Mouse (Mus musculus) myocyte (in vitro differentiated cells): ENCODE results near the gene Tmed9. TPM values are rescaled to one million over a fixed set of nuclear protein-coding genes. Genes with fewer than 3 reads are reported as not detected.
"Not testable (repeated sequence)": the region's sequence is repeated elsewhere in the genome, so short reads cannot be mapped to it uniquely, and the experiment has no call there.

Experiments
- H3K27me3 ChIP-seq: one replicate; pipeline ENCODE4 v1.6.1; 2011; ENCODE audit not compliant: control insufficient read depth, insufficient read depth, insufficient read length
- H3K36me3 ChIP-seq: one replicate; pipeline ENCODE4 v1.6.1; 2011; ENCODE audit not compliant: control insufficient read depth, insufficient read depth
- H3K4me2 ChIP-seq: one replicate; pipeline ENCODE4 v1.6.1; 2011; ENCODE audit warnings: low read depth, control low read depth
- H3K4me3 ChIP-seq: one replicate; pipeline ENCODE4 v1.5.1; 2011; ENCODE audit warnings: mild to moderate bottlenecking, control low read depth, moderate library complexity
- H3K79me2 ChIP-seq: one replicate; pipeline ENCODE4 v1.6.1; 2011; ENCODE audit not compliant: control insufficient read depth, insufficient read depth
- H3ac ChIP-seq: one replicate; pipeline ENCODE4 v1.6.1; 2011; ENCODE audit not compliant: control insufficient read depth, insufficient read length
- CEBPB ChIP-seq: IDR thresholded peaks from 2 replicates; pipeline ENCODE4 v1.6.1; 2011; ENCODE audit warnings: mild to moderate bottlenecking, moderate library complexity; ENCODE audit not compliant: poor library complexity, insufficient read depth, severe bottlenecking
- E2F4 ChIP-seq: IDR thresholded peaks from one replicate; pipeline ENCODE4 v1.6.1; 2011; ENCODE audit warnings: mild to moderate bottlenecking, control low read depth, moderate library complexity; ENCODE audit not compliant: insufficient read depth
- MAX ChIP-seq: IDR thresholded peaks from one replicate; pipeline ENCODE4 v1.6.1; 2011; ENCODE audit warnings: low read depth, mild to moderate bottlenecking, control low read depth
- MYOD1 ChIP-seq, 3 experiments: IDR thresholded peaks; one replicate each; pipeline ENCODE4 v1.6.1; 2011; ENCODE audit warnings: control low read depth in 2 of 3, low read depth in 2 of 3, mild to moderate bottlenecking in 2 of 3, moderate library complexity in 1 of 3; ENCODE audit not compliant: insufficient read length in 2 of 3, control insufficient read depth in 1 of 3
- MYOG ChIP-seq, 3 experiments: IDR thresholded peaks; one replicate each; pipeline ENCODE4 v1.6.1; 2011; ENCODE audit warnings: control low read depth in 2 of 3, low read depth in 2 of 3, mild to moderate bottlenecking in 2 of 3; ENCODE audit not compliant: insufficient read length in 2 of 3, control insufficient read depth in 1 of 3, insufficient read depth in 1 of 3
- POLR2A ChIP-seq: IDR thresholded peaks from one replicate; pipeline ENCODE4 v1.6.1; 2011; ENCODE audit warnings: low read depth, mild to moderate bottlenecking, control low read depth, moderate library complexity; ENCODE audit not compliant: insufficient read length
- POLR2AphosphoS2 ChIP-seq: IDR thresholded peaks from one replicate; pipeline ENCODE4 v1.6.1; 2011; ENCODE audit warnings: low read depth, control low read depth; ENCODE audit not compliant: insufficient read length
- REST ChIP-seq: IDR thresholded peaks from one replicate; pipeline ENCODE4 v1.6.1; 2011; ENCODE audit warnings: mild to moderate bottlenecking, control low read depth, moderate library complexity; ENCODE audit not compliant: insufficient read depth, insufficient read length
- SRF ChIP-seq: IDR thresholded peaks from one replicate; pipeline ENCODE4 v1.6.1; 2011; ENCODE audit warnings: low read depth; ENCODE audit not compliant: control insufficient read depth, insufficient read length
- TCF12 ChIP-seq: IDR thresholded peaks from one replicate; pipeline ENCODE4 v1.6.1; 2011; ENCODE audit warnings: mild to moderate bottlenecking, control low read depth; ENCODE audit not compliant: poor library complexity, insufficient read depth, severe bottlenecking
- TCF3 ChIP-seq: IDR thresholded peaks from one replicate; pipeline ENCODE4 v1.6.1; 2011; ENCODE audit warnings: low read depth, control low read depth; ENCODE audit not compliant: insufficient read length
- USF1 ChIP-seq: IDR thresholded peaks from one replicate; pipeline ENCODE4 v1.6.1; 2011; ENCODE audit warnings: low read depth, mild to moderate bottlenecking, control low read depth, moderate library complexity
- polyA plus RNA-seq: library from polyadenylated mRNA; unstranded; fragments of >200 nt; fragmentation: generic; extraction: Trizol; gene quantifications from one replicate; pipeline ENCODE4 v1.2.1, GENCODE M21; 2012; ENCODE audit warnings: missing spikeins

Gene Tmed9
- polyA plus RNA-seq, 1 experiment = 200 TPM

GRCm38 (mm10) chr13:55571977-55572376 lies 1.6 kb upstream of the Tmed9 start:
- H3K36me3 ChIP-seq = no peaks in the 10 kb centered on the region
- peak overlapping the region; percentile 87 for H3K4me3 ChIP-seq
- peak overlapping the region; percentile 94 for H3K4me2 ChIP-seq
- TF ChIP-seq REST = no peak
- peaks cover 46% of the 10 kb centered on the region for H3K79me2 ChIP-seq
- no peaks in the 10 kb centered on the region for H3K27me3 ChIP-seq
- H3ac ChIP-seq = no peak overlapping the region

GRCm38 (mm10) chr13:55574321-55574720 lies 789 bp downstream of the Tmed9 start:
- TF ChIP-seq E2F4 = no peak
- TF ChIP-seq USF1 = no peak
- no peak for TF ChIP-seq CEBPB
- Histone ChIP-seq H3K36me3 (no peaks in the 10 kb centered on the region), H3K4me2 (no peak overlapping the region), H3K27me3 (no peaks in the 10 kb centered on the region), H3K79me2 (peaks cover 24% of the 10 kb centered on the region), H3ac (no peak overlapping the region), H3K4me3 (no peak overlapping the region)

- no peak overlapping the region for H3K4me3 ChIP-seq
- no peaks in the 10 kb centered on the region for H3K36me3 ChIP-seq
- no peak overlapping the region for H3ac ChIP-seq
Measured at GRCm38 (mm10) chr13:55575932-55576331, 2.4 kb downstream of the Tmed9 start.

GRCm38 (mm10) chr13:55576872-55577271 lies 3.3 kb downstream of the Tmed9 start:
- H3K79me2 ChIP-seq, H3K36me3 ChIP-seq, H3K27me3 ChIP-seq, H3K4me3 ChIP-seq, H3K4me2 ChIP-seq, H3ac ChIP-seq: not testable (repeated sequence)

More at GRCm38 (mm10) chr13:55575932-55576331, 2.4 kb downstream of the Tmed9 start:
- no peak overlapping the region for H3K4me2 ChIP-seq
- H3K27me3 ChIP-seq = no peaks in the 10 kb centered on the region
- peaks cover 11% of the 10 kb centered on the region for H3K79me2 ChIP-seq
- TF ChIP-seq MYOG (IDR thresholded peaks at IDR 0.05; ENCODE audit: control insufficient read depth in 1 of 3, insufficient read depth in 1 of 3, insufficient read length in 2 of 3, low read depth in 2 of 3) (no peak), POLR2AphosphoS2 (no peak), MYOD1 (IDR thresholded peaks at IDR 0.05; ENCODE audit: control insufficient read depth in 1 of 3, insufficient read length in 2 of 3, low read depth in 2 of 3) (no peak), SRF (no peak), REST (peak; percentile 88), USF1 (no peak), MAX (no peak), CEBPB (no peak)

GRCm38 (mm10) chr13:55578086-55578485 lies 4.6 kb downstream of the Tmed9 start:
- H3ac ChIP-seq = no peak overlapping the region
- H3K4me3 ChIP-seq = no peak overlapping the region
- H3K4me2 ChIP-seq = no peak overlapping the region
- H3K27me3 ChIP-seq = no peaks in the 10 kb centered on the region
- H3K36me3 ChIP-seq = no peaks in the 10 kb centered on the region
- H3K79me2 ChIP-seq = no peaks in the 10 kb centered on the region
- TF ChIP-seq POLR2AphosphoS2 (no peak), POLR2A (no peak), MAX (no peak), SRF (no peak), REST (no peak), TCF3 (no peak), MYOD1 (IDR thresholded peaks at IDR 0.05; ENCODE audit: control insufficient read depth in 1 of 3, insufficient read length in 2 of 3, low read depth in 2 of 3) (no peak), CEBPB (no peak), USF1 (no peak)

- peak overlapping the region; percentile 86 for H3K4me3 ChIP-seq
- TF ChIP-seq MAX (no peak), MYOD1 (IDR thresholded peaks at IDR 0.05; ENCODE audit: control insufficient read depth in 1 of 3, insufficient read length in 2 of 3, low read depth in 2 of 3) (no peak), SRF (no peak), E2F4 (no peak), POLR2A (no peak), MYOG (IDR thresholded peaks at IDR 0.05; ENCODE audit: control insufficient read depth in 1 of 3, insufficient read depth in 1 of 3, insufficient read length in 2 of 3, low read depth in 2 of 3) (no peak), POLR2AphosphoS2 (no peak), CEBPB (no peak), TCF12 (no peak), REST (no peak), USF1 (no peak), TCF3 (no peak)
- peaks cover 17% of the 10 kb centered on the region for H3K79me2 ChIP-seq
- no peaks in the 10 kb centered on the region for H3K27me3 ChIP-seq
- no peak overlapping the region for H3ac ChIP-seq
- no peak overlapping the region for H3K4me2 ChIP-seq
- H3K36me3 ChIP-seq = peaks cover 12% of the 10 kb centered on the region
Measured at GRCm38 (mm10) chr13:55591961-55592490, 18.5 kb downstream of the Tmed9 start.
